Mouse (Mus musculus): Measurements from ENCODE around the gene Ugt1a6a. TPM values are rescaled to one million over a fixed set of nuclear protein-coding genes. Genes with fewer than 3 reads are reported as not detected.

Ugt1a6a gene
- polyA plus RNA-seq, 1 experiment from 2014 or later: 1.9 TPM

DNA sequence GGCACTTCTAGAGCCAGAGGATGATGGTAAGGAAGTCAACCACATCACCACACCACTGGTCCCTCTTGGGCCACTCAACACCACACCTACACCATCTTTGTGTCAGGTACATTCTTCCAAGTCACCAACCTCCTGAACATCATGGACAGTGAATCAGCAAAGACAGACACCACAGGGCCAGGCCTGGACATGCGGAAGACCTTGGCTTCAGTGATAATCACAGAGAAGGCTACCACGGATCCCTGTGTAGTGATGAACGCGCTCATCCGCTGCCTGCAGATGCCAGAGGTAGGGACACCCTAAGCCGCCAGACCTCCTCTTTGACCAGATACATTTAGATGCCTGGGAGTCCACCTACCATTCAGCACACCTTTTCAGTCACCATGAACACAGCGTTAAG, 93.5 kb downstream of the Ugt1a6a start:
- Histone ChIP-seq H3K4me3 (ENCODE audit: low read length) (no peak overlapping the region), H3K9ac (ENCODE audit: low read depth, low read length) (no peak overlapping the region), H3K9me3 (ENCODE audit: control insufficient read depth, low read length) (peaks cover 77% of the 10 kb centered on the region), H3K27ac (ENCODE audit: low read depth, low read length) (no peak overlapping the region), H3K36me3 (ENCODE audit: control insufficient read depth, insufficient read depth, low read length) (no peaks in the 10 kb centered on the region), H3K27me3 (ENCODE audit: control insufficient read depth, insufficient read depth, low read length) (no peaks in the 10 kb centered on the region), H3K4me2 (replicated peaks; ENCODE audit: low read depth, low read length) (no peak overlapping the region), H3K4me1 (ENCODE audit: control insufficient read depth, insufficient read depth, low read length) (no peaks in the 10 kb centered on the region)
- WGBS: 73% methylated on average over 7 of the region's 7 CpGs
- no peak for ATAC-seq (ENCODE audit: low FRiP score, low TSS enrichment)

DNA sequence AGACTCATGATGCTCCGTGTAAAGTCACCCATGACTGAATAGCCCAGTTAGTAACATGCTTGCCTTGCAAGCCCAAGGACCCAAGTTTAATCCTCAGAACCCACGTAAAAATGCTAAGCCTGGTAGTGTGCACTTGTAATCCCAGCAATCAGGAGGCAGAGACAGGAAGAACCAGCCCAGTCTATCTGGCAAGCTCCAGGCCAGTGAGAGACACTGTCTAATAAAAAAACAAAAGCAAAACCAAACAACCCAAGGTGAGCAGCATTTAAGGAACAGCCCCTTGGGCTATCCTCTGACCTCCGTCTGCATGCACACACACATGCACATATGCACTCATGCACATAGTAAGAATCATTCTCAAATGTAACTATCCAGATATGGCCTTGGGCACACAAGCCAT, 95.0 kb downstream of the Ugt1a6a start:
- H3K36me3 ChIP-seq (ENCODE audit: control insufficient read depth, insufficient read depth, low read length): no peaks in the 10 kb centered on the region
- H3K4me1 ChIP-seq (ENCODE audit: control insufficient read depth, insufficient read depth, low read length): no peaks in the 10 kb centered on the region
- no peak overlapping the region for H3K27ac ChIP-seq (ENCODE audit: low read depth, low read length)
- ATAC-seq (ENCODE audit: low FRiP score, low TSS enrichment): no peak
- 82% methylated on average over 3 of the region's 3 CpGs for WGBS
- peaks cover 90% of the 10 kb centered on the region for H3K9me3 ChIP-seq (ENCODE audit: control insufficient read depth, low read length)
- H3K27me3 ChIP-seq (ENCODE audit: control insufficient read depth, insufficient read depth, low read length): no peaks in the 10 kb centered on the region
- H3K4me3 ChIP-seq (ENCODE audit: low read length): no peak overlapping the region
- H3K4me2 ChIP-seq (replicated peaks; ENCODE audit: low read depth, low read length): no peak overlapping the region
- no peak overlapping the region for H3K9ac ChIP-seq (ENCODE audit: low read depth, low read length)

- H3K4me2 ChIP-seq (replicated peaks; ENCODE audit: low read depth, low read length): no peak overlapping the region
- 88% methylated on average over 5 of the region's 5 CpGs for WGBS
- no peak overlapping the region for H3K27ac ChIP-seq (ENCODE audit: low read depth, low read length)
- peaks cover 94% of the 10 kb centered on the region for H3K9me3 ChIP-seq (ENCODE audit: control insufficient read depth, low read length)
- ATAC-seq (ENCODE audit: low FRiP score, low TSS enrichment): no peak
- H3K36me3 ChIP-seq (ENCODE audit: control insufficient read depth, insufficient read depth, low read length): no peaks in the 10 kb centered on the region
- no peaks in the 10 kb centered on the region for H3K27me3 ChIP-seq (ENCODE audit: control insufficient read depth, insufficient read depth, low read length)
- H3K9ac ChIP-seq (ENCODE audit: low read depth, low read length): no peak overlapping the region
- H3K4me1 ChIP-seq (ENCODE audit: control insufficient read depth, insufficient read depth, low read length): no peaks in the 10 kb centered on the region
- no peak overlapping the region for H3K4me3 ChIP-seq (ENCODE audit: low read length)
These were observed 95.4 kb downstream of the Ugt1a6a start for GRCm38 (mm10) chr1:88229986-88230385.

- no peak for ATAC-seq (ENCODE audit: low FRiP score, low TSS enrichment)
- Histone ChIP-seq H3K4me1 (ENCODE audit: control insufficient read depth, insufficient read depth, low read length) (no peaks in the 10 kb centered on the region), H3K9me3 (ENCODE audit: control insufficient read depth, low read length) (peaks cover 97% of the 10 kb centered on the region), H3K4me2 (replicated peaks; ENCODE audit: low read depth, low read length) (no peak overlapping the region), H3K36me3 (ENCODE audit: control insufficient read depth, insufficient read depth, low read length) (no peaks in the 10 kb centered on the region), H3K27ac (ENCODE audit: low read depth, low read length) (no peak overlapping the region), H3K9ac (ENCODE audit: low read depth, low read length) (no peak overlapping the region), H3K27me3 (ENCODE audit: control insufficient read depth, insufficient read depth, low read length) (no peaks in the 10 kb centered on the region), H3K4me3 (ENCODE audit: low read length) (no peak overlapping the region)
- 70% methylated on average over 7 of the region's 7 CpGs for WGBS
These were observed 95.8 kb downstream of the Ugt1a6a start for GRCm38 (mm10) chr1:88230421-88230820.

DNA sequence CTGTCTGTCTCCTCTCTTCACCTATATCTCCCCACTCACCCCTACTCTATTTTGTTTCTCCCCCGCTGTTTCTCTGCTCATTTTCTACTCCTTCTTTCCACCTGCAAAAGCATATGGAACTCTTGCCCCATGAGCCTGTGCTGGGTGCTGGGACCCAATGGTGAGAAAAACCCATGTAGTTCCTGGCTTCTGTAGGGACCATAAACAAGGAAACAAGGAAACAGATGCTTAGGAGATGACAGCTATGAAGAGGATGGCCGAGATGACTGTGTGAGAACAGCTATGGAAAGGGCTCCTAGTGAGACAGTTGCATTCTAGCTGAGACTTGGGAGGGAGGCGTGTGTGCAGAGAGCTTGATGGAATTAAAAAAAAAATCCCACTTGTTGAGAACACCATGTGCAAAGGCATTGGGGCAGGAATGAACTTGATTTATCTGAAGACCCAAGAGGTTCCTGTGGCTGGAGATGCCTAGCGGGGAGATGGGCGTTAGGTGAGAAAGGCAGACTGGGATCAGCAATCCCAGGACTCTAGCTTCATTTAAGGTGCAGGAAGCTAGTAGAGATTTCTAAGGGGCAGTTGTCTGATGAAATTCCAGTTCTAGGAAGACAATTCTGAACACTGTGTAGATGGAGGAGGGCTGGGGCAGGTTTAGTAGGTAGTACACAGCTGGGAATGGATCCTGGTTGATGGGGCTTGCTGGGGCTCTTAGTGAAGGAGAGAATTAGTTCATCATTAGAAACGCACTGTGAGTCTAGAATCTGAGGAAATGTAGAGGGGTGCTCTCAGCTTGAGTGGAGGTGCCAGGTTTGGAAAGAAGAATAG, 96.6 kb downstream of the Ugt1a6a start:
- Histone ChIP-seq H3K4me1 (ENCODE audit: control insufficient read depth, insufficient read depth, low read length) (no peaks in the 10 kb centered on the region), H3K9me3 (ENCODE audit: control insufficient read depth, low read length) (peaks cover 97% of the 10 kb centered on the region), H3K4me3 (ENCODE audit: low read length) (no peak overlapping the region), H3K9ac (ENCODE audit: low read depth, low read length) (no peak overlapping the region), H3K4me2 (replicated peaks; ENCODE audit: low read depth, low read length) (no peak overlapping the region), H3K36me3 (ENCODE audit: control insufficient read depth, insufficient read depth, low read length) (no peaks in the 10 kb centered on the region), H3K27me3 (ENCODE audit: control insufficient read depth, insufficient read depth, low read length) (no peaks in the 10 kb centered on the region), H3K27ac (ENCODE audit: low read depth, low read length) (no peak overlapping the region)
- no peak for ATAC-seq (ENCODE audit: low FRiP score, low TSS enrichment)
- WGBS: 76% methylated on average over 6 of the region's 6 CpGs

DNA sequence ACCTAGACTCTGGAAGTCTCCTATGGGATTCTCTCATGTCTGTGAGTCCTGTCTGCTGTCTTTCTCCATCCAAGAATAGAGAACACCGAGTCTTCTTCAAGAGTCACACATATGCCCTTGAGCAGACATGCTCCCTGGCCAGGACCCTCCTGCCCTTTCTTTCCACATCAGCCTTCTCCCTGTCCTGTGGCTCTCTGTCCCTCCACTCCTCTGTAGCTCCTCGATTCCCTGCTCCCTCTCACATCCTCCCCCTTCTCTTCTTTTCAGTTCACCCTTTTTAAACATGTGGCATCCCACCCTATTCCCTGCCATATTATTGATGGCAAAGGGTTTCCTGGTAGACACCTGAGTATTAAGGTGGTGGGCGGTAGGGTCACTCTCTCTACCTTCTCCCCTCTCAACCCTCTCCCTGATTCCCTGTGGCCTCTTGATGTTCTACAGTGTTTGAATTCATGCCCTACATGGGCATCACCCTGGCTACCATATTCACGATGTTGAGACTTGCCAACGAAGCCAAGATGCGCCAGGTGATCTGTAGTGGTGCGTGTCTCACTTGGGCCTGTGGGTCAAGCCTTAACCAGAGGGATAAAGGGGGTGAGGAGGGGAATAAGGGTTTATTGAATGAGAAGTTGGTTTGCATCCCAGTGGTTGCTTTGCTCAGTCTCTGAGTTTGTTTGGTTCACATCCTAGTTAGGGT, 97.3 kb downstream of the Ugt1a6a start:
- Histone ChIP-seq H3K36me3 (ENCODE audit: control insufficient read depth, insufficient read depth, low read length) (no peaks in the 10 kb centered on the region), H3K4me2 (replicated peaks; ENCODE audit: low read depth, low read length) (no peak overlapping the region), H3K27me3 (ENCODE audit: control insufficient read depth, insufficient read depth, low read length) (no peaks in the 10 kb centered on the region), H3K4me1 (ENCODE audit: control insufficient read depth, insufficient read depth, low read length) (no peaks in the 10 kb centered on the region), H3K4me3 (ENCODE audit: low read length) (no peak overlapping the region), H3K9ac (ENCODE audit: low read depth, low read length) (no peak overlapping the region), H3K27ac (ENCODE audit: low read depth, low read length) (no peak overlapping the region), H3K9me3 (ENCODE audit: control insufficient read depth, low read length) (peaks cover 95% of the 10 kb centered on the region)
- no peak for ATAC-seq (ENCODE audit: low FRiP score, low TSS enrichment)
- 67% methylated on average over 7 of the region's 7 CpGs for WGBS

- no peak overlapping the region for H3K27ac ChIP-seq (ENCODE audit: low read depth, low read length)
- no peak for ATAC-seq (ENCODE audit: low FRiP score, low TSS enrichment)
- H3K27me3 ChIP-seq (ENCODE audit: control insufficient read depth, insufficient read depth, low read length): no peaks in the 10 kb centered on the region
- no peaks in the 10 kb centered on the region for H3K4me1 ChIP-seq (ENCODE audit: control insufficient read depth, insufficient read depth, low read length)
- no peaks in the 10 kb centered on the region for H3K36me3 ChIP-seq (ENCODE audit: control insufficient read depth, insufficient read depth, low read length)
- no peak overlapping the region for H3K4me3 ChIP-seq (ENCODE audit: low read length)
- H3K4me2 ChIP-seq (replicated peaks; ENCODE audit: low read depth, low read length): no peak overlapping the region
- 57% methylated on average over 3 of the region's 3 CpGs for WGBS
- H3K9me3 ChIP-seq (ENCODE audit: control insufficient read depth, low read length): peaks cover 95% of the 10 kb centered on the region
- H3K9ac ChIP-seq (ENCODE audit: low read depth, low read length): no peak overlapping the region
These were observed 98.2 kb downstream of the Ugt1a6a start for GRCm38 (mm10) chr1:88232664-88233380.

DNA sequence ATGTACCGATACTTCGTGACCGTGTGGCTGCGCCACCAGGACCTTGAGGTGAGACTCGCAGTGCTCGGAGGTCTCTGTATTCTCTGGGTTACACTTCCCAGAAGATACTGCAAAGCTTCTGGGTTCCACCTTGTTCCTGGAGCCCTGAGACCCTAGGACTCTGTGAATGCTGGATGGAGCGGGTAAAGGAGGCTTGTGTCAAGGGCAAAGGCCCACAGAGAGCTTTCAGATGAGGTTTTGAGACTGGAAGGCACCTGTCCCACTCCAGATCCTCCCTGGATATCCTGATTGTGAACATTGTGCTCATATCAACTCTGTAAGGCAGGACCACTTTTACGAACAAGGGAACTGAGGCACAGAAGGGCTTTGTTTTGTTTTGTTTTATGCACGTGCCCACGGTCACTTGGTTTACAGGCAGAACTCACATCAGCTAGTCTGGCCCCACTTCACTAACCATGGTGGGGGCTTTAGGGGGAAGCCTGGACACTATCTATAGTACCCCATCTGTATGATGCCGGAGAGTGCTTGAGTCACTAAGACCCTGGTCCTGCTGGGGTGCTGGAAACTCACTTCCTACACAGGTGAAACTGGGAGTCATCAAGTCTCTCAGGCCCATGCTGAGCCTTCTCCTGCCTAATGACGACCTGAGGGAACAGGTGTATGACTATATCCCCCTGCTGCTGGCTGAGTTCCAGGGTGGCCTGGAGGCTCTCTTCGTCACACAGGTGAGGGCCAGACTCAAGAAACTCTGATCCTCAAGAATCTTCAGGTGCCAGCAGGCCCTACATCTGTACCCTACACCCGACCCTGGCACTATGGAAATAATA, 99.0 kb downstream of the Ugt1a6a start:
- H3K4me2 ChIP-seq (replicated peaks; ENCODE audit: low read depth, low read length): no peak overlapping the region
- no peak overlapping the region for H3K9ac ChIP-seq (ENCODE audit: low read depth, low read length)
- H3K4me3 ChIP-seq (ENCODE audit: low read length): no peak overlapping the region
- ATAC-seq (ENCODE audit: low FRiP score, low TSS enrichment): no peak
- WGBS: 72% methylated on average over 14 of the region's 14 CpGs
- H3K4me1 ChIP-seq (ENCODE audit: control insufficient read depth, insufficient read depth, low read length): no peaks in the 10 kb centered on the region
- H3K9me3 ChIP-seq (ENCODE audit: control insufficient read depth, low read length): peaks cover 95% of the 10 kb centered on the region
- no peak overlapping the region for H3K27ac ChIP-seq (ENCODE audit: low read depth, low read length)
- H3K36me3 ChIP-seq (ENCODE audit: control insufficient read depth, insufficient read depth, low read length): no peaks in the 10 kb centered on the region
- no peaks in the 10 kb centered on the region for H3K27me3 ChIP-seq (ENCODE audit: control insufficient read depth, insufficient read depth, low read length)

All from kidney, embryonic 14.5 days (tissue).